Mouse (Mus musculus) thymus, adult 2 months (tissue): ENCODE results near the gene Sgms1.

Experiments
- CTCF ChIP-seq: fragments of 200-500 bp; IDR thresholded peaks from 2 replicates; pipeline ENCODE4 v1.5.1; 2012; ENCODE audit warnings: mild to moderate bottlenecking, control low read depth, low read length, moderate library complexity, borderline replicate concordance; ENCODE audit not compliant: control insufficient read depth, poor library complexity, insufficient read depth; ENCODE audit errors: extremely low read depth
- POLR2A ChIP-seq: fragments of 200-500 bp; IDR thresholded peaks from 2 replicates; pipeline ENCODE4 v1.6.1; 2012; ENCODE audit warnings: mild to moderate bottlenecking, low read length, control low read depth, moderate library complexity; ENCODE audit not compliant: control insufficient read depth, poor library complexity, insufficient read depth; ENCODE audit errors: extremely low read depth

- no peak for TF ChIP-seq CTCF
- TF ChIP-seq POLR2A: no peak
These were observed 24.4 kb downstream of the Sgms1 start for GRCm38 (mm10) chr19:32365111-32365510.
